Mouse (Mus musculus) embryo, embryonic 11 days (tissue): ENCODE data around the gene Stx16.
A peak's percentile ranks its signal among the peaks of the same experiment; 100 is the strongest.

Experiments used
- DNase-seq: peaks from one replicate; pipeline ENCODE4 v3.0.0-alpha.2; 2015

Stx16 gene

DNA sequence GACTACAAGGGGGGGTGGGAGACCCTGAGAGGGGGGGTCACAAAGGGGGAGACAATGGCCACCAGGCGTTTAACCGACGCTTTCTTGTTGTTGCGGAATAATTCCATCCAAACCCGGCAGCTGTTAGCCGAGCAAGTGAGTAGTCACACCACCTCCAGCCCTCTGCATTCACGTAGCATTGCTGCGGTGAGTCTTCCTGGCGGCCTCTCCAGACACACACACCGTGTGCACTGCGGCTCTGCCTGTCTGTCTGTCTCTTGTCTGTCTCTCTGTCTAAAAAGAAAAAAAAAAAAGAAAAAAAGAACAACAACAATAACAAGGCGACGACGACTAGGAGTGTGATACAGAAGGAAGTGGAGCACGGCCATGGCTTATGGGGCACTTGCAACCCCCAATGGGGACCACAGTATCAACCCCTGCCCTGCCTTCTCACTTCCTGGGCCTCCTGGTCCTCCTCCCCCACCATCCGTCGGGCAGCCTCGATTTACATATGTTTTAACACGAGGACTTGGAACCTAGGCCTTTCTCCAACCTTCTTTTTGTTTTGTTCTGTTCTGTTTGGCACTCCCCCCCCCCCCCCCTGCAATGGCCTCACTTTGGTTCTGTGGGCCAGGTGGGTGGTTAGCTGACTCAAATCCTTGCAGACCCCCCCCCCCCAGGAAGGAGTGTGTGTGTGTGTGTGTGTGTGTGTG lies 1.0 kb downstream of the Stx16 start:
- DNase-seq: peak; percentile 61

DNA sequence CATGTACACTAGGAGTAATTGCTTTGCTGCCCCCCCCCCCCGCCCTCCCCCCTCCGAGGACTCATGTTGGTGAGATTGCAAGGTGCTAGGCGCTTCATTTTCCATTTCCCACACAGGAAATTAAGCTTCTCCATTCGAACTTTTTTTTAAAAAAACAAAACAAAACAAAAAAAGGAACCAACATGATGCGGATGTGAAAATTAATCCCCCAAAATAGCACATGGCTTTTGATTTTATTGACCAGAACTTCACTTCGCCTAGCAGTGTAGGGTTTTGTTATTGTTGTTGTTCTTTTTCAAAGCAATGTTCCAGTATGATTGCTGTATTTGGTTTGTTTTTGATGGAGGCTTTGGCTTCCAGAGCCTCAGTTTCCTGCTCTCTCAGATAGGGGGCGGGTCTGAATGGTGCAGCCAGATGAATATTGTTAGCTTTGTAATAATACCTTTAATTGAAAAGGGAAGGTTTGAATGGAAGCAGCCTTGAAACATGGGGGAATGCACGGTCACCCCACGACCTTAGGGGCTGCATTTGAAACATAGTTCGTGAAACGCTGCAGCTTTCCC lies 1.7 kb downstream of the Stx16 start:
- peak; percentile 18 for DNase-seq

DNA sequence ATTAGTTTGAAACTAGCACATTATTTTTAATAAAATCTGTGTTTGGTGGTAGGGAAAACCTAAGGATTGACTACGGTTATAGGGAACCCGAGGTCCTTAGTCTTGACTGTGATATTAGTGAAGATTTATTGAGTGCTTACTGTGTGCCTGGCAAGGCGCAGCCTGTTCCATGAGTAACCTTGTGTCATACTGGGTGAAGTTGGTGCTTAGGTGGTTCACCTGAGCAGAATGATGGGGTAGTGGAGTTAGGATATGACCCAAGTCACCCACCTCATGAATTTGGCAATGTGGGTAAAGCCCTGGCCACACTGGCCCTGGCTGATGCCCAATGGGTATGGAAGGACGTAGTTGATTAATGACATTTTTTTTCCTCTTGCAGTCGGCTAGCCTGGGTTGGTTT lies 5.7 kb downstream of the Stx16 start:
- no peak for DNase-seq

DNA sequence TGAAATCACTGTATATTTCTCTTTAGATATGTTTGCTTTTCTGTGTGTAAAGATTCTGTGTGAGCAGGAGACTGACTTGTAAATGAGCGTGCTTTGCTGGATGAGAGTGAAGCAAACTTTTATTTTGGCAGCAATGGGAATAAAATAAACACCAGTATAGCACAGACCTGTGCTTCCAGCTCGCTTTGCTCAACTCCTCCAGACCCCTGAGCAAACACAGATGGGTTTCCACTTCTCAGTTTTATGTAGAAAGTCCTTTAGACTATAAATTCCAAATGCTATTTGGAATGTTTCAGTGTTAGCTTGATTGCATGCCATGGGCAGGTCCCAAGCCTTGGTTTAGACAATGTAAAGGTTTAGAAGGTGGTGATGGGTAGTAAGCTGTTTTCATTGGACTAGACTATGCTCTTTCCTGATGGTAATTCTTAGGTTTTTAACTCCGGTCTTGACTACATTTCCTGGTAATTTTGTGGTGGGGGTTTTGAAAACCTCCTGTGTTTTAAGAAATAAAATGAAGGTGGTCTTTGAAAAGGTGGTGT lies 6.3 kb downstream of the Stx16 start:
- DNase-seq: no peak

DNA sequence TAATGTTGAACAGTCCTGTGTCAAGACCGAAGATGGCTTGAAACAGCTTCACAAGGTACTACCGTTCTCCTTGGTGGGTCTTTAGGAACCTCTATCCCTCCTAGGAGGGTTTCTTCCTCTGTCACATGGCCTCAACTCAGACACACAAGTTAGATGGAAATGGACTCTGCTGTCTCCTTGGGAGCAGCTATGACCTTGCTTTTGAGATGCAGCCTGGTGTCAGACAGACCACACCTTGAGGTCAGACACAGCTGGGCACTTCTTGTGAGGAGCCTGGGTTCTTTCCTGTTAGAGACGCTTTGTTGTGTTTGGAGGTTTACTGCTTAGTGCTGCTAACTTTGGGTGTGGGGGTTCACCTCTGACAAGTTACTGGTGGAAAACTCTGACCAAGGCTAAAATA lies 19.0 kb downstream of the Stx16 start:
- DNase-seq: no peak

DNA sequence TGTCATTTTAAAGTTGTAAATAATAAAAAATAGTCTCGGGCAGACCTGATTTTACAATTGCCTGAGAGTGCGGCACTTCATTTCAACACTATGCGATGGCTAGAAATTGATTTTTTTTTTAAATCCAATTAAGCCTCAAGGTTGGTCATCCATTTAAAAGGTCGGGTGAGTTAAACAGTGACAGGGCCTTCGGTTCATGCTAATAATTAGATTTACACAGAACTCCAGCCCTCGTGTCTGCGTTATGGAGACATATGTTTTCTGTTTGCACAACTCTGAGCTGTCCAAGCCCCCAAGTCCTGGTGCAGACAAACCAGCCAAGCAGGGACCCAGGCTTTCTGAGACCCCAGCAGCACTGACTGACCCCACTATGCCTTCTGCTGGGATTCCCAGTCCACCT lies 26.3 kb downstream of the Stx16 start:
- peak; percentile 22 for DNase-seq

DNA sequence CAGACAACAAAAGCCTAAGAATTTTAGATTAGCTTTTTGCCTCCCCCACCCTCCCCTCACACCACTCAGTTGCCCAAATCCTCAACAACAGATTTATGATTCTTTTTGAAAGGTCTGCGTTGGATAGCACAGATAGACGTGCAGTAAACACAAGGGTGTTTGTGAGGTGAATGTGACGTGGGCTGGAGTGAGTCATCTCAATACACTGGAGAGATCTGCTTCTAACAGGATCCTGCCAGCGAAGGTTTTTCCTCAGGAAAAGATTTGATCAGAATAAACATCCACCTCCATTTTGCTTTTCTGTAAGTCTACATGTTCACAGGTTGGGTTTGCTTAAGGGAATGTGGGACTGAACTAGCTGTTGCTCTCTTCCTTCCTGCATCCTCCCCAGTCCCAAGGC lies 27.4 kb downstream of the Stx16 start:
- no peak for DNase-seq

DNA sequence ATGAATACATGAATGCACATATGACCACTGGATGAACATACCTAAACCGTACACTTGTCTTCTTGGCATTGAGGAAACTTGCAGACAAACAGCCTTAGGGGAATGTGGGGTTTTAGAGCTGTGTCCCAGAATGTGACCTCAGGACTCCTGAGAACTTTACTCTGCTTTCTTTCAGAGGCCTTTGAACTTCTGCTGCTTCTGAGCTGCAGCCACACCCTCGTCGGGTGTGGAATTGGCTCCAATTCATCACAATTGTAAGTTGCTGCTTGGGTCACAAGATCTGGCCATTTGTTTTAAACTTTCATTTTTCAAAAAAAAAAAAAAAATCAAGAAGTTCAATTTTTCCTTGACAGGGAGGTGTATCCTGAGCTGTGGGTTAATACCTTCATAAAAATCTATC lies 31.3 kb downstream of the Stx16 start:
- no peak for DNase-seq

DNA sequence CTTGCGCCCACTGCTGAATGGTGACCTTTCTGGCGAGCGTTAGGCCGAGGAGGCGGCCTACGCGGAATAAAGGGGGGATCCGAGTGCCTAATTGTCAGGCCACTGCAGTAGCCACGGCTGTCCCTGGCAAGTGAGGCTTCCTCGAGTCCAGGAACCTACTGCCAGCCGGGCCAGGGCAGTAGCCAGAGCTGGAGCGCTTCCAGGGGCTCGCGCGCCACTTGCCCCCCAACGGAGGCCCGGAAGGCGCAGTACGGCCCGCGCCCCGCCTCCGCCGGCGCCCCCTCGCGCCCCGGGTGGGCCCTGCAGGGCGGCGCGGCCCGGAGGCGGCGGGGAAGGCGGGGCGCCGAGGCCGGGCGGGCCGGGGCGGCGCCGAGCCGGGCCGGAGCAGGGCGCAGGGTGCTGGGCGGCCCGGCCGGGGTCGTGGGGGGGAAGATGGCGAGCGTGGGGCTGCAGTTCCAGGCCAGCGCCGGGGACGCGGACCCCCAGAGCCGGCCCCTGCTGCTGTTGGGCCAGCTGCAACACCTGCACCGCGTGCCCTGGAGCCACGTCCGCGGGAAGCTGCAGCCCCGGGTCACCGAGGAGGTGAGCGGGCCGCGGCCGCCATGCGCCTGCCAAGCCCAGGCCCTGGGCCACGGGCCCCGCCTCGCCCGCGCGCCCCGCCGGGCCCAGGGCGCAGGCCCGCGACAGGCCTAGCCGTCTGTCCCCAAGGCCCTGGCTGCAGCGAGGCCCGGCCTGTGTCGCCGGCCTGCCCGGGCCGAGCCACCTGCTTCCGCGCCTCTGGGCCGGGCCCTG lies 34.1 kb downstream of the Stx16 start, which contains the start of gene Npepl1:
Npepl1 (plus strand) TSS at position 359 of the 792 bp plus-strand sequence.
- DNase-seq: peak; percentile 80

DNA sequence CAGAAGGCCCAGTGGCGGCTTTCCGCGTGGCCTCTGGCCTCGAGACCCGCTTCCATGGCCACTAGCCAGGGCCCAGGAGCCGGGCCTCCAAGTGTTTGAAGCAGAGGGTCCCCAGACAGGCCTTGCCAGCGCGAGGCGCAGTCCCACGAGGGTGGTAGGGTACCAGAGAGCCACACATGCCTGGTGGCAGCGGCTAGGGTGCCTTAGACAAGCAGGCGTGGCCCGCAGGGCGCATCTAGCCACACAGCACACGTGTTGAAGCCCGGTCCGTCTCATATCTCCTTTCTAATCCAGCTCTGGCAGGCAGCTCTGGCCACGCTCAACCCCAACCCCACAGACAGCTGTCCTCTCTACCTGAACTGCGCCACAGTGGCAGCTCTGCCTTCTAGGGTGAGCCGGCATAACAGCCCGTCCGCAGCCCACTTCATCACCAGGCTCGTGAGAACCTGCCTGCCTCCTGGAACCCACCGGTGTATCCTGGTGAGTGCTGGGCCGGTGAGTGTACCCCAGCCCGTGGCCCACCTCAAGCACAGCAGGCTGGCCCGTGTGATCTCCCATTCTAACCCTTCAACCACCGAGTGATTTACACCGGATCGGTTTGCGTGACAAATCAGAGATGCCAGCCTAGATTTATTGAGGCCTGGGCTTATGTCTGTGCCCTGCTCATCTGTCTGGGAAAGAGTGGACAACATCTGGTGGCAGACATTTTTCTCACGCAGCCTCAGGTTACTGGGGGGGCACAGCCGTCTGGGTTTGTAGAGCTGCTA lies 34.9 kb downstream of the Stx16 start:
- DNase-seq: peak; percentile 67

DNA sequence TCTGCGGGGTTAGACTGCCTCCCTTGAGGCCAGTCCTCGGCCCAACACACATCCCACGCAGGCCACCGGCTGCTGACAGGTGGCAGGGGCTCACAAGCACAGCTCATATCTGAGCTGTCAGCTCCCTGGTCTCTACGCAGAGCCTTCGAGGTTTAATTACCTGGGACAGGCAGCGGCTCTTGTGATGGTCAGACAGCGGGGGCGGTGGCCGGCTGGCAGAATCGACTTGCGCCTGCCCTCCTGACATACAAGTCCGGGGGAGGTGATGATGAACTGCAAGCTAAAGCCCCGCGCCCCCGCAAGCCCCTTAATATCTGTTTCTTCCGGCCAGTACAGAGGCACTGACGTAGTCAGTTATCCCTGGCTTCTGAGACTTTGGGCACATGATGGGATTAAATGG lies 36.8 kb downstream of the Stx16 start:
- DNase-seq: peak; percentile 17

DNA sequence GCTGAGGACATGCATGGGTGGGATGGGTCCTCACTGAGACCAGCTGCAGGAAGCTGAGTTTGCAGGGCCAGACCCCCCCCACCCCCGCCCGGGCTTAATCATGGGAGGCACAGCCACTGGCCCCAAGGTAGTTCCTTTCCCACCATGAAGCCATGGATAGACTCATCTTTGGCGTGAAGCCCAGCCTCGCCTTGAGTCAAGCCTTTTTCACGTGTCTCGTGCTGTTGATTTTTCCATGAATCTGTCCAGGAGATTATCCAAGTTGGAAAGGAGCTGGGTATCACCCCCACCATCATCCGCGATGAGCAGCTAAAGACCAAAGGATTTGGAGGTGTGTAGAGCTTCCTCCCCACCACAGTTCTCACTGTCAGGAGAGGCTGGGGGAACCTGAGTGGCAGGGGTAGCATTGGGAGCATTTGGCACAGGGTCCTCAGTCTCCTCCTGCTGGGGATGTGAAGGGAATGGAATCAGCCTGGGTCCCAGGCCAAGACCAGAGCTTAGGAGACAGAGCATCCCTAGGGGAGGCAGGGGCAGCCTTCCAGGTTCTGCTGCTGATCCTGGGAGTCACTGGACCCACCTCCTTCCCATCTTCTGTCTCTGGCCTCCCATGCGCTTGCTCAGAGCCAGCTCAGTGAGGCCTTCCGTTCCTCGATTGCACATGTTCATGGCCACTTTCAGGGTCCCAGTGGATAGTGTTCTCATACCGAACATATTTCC lies 38.2 kb downstream of the Stx16 start:
- no peak for DNase-seq

DNA sequence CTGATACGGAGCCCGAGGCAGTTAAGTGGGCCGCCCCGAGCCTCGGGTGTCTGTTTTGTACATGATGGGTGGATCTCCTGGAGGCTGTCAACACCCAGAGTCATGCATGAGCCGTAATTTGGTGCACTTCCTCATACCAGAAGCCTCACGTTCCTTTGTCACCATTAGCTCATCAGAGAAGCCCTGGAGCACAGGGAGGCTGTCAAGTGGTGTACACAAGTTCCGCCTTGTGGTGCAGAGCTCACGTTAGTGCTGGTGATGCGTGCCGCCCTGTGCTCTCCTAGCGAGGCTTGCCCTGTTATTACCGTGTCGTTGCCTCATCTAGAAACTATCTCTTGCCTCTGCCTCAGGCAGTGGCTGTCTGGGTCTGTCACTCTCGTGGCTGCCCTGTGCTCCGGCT lies 40.8 kb downstream of the Stx16 start:
- DNase-seq: peak; percentile 43

DNA sequence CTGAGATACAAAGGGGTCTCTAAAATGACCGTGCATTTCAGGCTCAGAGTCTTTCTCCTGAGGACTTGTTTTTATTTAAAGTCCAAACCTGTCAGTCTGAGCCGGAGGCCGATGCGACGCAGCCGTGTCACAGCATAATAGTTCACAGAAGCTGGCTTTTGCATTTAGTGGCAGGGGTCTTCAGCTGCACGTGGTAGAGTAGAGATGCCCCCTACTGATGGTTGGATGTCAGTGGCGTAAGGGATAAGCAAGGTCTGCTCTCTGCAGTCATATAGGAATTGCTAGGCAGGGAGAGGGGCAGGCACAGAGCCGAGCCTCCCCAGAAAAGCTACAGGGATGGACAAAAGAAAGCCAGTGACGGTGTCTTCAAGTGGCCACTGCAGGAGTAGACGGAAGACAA lies 42.0 kb downstream of the Stx16 start:
- peak; percentile 65 for DNase-seq

DNA sequence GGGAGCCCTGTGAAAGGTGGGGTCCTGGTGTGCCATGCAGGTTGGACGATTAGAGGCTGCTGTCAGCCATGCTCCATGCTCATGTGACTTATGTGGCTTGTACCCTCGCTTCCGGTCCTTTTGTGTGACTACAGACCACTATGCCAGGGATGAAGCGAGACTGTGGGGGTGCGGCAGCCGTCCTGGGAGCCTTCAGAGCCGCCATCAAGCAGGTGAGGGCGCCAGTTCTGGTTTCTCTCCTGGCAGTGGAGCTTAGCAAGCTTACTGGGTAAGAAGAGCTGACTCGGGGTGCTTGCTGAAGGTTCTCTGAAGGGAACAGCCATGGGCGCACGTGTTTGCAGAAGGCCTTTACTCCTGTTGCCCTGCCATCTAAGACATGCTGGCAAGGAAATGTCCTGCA lies 43.2 kb downstream of the Stx16 start:
- no peak for DNase-seq

DNA sequence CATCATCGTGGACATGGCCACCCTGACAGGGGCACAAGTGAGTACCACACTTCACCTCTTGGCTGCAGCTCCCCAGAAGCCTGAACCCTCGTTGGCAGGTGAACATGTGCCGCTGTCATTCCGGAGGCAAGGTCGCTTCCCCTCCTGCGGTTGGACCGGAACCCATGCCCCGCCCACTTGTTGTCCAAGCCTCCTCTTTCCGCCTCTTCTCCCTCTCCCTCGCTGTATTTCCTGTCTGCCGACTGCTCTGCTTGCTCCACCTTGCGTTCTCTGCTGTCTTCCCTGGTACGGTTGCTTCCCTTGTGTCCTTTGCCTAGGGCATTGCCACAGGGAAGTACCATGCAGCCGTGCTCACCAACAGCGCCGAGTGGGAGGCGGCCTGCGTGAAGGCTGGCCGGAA lies 44.5 kb downstream of the Stx16 start:
- DNase-seq: no peak

DNA sequence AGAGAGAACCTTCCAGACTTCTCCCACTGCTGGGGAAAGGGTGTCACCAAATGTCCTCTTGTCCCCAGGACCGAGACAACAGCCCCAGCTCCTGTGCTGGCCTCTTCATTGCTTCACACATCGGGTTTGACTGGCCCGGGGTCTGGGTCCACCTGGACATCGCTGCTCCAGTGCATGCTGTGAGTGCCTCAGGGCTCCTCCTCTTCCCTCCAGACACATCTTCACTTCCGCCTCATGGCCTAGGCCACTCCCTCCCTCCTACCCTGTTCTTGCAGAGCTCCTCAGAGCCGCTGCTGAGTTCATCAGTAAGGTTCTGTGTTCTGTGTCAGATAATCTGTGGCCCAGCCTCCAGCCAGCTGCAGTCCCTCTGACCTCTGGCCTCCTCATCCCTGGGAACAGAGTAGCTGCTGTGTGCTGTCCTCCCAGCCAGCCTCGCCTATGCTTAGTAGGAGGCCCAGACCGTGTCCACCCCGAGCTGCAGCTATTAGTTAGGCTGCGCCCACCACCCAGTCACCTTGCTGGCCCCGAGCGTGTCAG lies 45.4 kb downstream of the Stx16 start:
- DNase-seq: no peak

DNA sequence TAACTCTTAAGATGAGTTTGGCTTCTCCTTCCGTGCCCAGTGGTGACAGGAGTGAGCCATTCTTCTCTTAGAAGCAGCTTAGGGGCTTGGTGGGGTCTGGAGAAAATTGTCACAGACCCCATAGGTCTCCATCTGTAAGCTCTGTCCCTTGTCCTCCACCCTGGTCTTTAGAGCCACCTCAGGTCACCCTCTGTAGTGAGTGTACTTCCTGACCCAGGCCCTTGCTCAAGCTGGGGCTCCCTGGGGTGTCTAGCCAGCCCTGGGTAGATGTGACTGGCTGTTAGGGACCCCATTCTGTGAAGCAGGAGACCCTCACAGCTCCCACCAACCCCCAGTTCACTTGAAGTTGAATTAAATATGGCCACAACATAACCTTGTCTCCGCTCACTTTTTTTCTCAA lies 46.2 kb downstream of the Stx16 start:
- no peak for DNase-seq

DNA sequence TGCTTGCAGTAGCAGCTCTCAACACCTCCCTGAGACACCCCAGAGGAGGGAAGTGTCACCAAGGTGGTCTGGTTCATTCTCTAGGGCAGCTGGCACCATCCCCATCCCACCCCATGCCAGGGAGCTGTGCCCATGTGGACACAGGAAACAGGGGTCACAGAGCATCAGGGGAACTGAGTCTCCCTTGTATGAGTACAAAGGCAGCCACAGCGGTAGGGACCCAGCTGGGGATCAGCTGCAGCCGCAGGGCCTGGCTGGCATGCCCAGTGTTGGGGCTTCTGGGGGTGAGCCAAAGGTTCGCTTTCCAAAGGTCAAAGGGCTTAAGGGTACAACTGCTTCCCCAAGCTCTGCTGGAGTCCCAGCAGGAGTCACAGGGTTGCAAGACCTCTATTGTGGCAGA lies 47.6 kb downstream of the Stx16 start:
- DNase-seq: no peak

DNA sequence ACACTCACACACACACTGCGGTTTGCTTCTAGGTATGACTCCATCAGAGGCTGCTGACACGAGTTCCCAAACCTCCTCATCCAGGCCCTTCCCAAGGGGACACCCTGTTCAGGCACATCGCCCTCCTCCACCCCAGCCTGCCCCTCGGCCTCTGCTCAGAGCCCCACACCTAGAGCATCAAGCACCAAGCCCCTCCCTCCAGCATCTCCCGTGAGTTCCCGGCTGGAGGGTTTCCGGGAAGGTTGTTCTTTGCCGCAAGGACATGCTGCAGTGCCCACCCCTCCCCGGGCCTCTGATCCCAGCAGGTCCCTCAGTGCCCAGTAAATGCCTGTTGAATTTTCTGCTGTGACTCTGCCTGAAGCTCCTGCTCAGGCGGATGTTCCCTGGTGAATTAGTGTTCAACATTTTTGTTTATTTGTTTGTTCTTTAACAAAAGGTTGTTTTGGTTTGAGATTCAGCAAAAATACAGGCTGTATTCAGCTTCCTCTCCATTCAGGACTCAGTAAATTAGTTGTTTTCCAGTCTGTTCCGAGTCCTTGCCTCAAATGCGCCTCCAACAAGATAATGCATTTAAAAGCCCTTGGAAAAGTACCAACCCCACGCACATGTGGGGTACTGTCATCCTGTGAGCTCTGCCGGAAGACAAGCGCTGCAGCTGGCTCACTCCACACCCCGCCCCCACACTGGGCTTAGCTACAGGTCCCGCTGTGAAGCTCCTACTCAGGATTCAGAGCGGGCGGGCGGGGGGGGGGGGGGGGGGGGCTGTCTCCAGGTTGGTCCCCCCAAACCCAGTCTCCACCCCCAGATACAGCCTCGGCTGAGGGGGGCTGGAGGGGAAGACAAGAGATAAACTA lies 50.6 kb downstream of the Stx16 start:
- DNase-seq: peak; percentile 83

DNA sequence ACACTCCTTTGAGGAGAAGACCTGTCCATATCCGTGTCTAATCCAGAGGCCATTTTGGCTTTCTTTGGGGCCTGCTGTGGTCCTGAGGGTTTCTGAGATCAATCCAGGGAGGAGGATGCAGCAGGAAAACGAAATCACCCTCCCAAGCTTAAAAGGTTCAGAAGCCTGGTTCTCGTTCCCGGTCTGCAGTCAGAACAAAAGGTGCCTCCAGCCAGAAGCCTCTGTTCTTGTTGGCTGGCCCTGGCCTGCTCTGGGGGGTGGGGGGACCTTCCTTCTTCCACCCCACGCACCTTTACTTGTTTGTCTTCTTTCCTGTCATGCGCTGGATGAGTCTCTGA lies 51.2 kb downstream of the Stx16 start:
- no peak for DNase-seq
